19 mouse cellular contexts compared by ENCODE assay signal in the genomic region with DNA sequence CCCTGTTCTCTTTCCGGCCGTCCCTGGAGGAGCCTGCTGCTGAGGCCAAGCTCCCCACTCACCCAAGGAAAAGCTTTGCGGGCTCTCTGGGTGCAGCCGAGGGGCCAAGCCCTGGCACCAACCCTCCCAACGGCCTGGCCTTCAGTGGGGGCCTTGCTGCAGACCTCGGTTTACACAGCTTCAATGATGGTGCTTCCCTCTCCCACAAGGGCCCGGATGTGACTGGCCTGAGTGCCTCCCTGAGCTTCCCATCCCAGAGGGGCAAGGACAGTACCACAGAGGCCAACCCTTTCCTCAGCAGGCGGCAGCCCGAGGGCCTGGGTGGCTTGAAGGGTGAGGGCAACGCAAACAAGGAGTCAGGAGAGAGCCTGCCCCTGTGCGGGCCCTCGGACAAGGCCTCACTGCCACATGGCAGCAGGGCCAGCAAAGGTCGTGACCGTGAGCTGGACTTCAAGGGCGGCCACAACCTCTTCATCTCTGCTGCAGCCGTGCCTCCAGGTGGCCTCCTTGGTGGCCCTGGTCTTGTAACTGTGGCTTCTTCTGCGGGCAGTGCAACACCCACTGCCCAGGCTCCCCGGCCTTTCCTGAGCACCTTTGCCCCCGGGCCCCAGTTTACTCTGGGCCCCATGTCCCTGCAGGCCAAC. TPM values are rescaled to one million over a fixed set of nuclear protein-coding genes. Genes with fewer than 3 reads are reported as not detected.
DNase-seq lines count a peak whose midpoint lies in the region; ATAC-seq and TF ChIP-seq lines count a peak whose summit lies in the region.
"Had no signal": no experiment of that assay in that cellular context is flagged by ENCODE, and none has a peak within 500 bp of the region (broad histone marks: within the 10 kb centered on the region; RNA-seq: fewer than 3 reads in every experiment).

No protein-coding gene starts in this region.

- TF ChIP-seq CTCF in intestine, postnatal 0 days (IDR thresholded peaks at IDR 0.05; ENCODE audit: low read depth), result no peak
- TF ChIP-seq CTCF in E14TG2a.4 (conservative IDR thresholded peaks at IDR 0.05; ENCODE audit: low read length), result no peak

- intact Hi-C loops in heart, postnatal 25 days (cut with DNase I), result no loop called here

- DNase-seq in adrenal gland, adult 8-10 months, result peak; percentile 66
- no peak for DNase-seq in adrenal gland, postnatal 4 days (ENCODE audit: low spot score in 2 of 2)
- DNase-seq in heart, embryonic 10.5 days (ENCODE audit: low spot score), result no peak
- DNase-seq in heart, postnatal 25 days (ENCODE audit: low spot score), result no peak
- no peak for DNase-seq in layer of hippocampus, postnatal 14 days (ENCODE audit: low spot score in 2 of 2)
- DNase-seq: forebrain, postnatal 0 days; kidney, adult 11 months; lung, embryonic 14.5 days had no signal

- 85% methylated on average over 19 of the region's 19 CpGs for WGBS in heart, embryonic 10.5 days
- 85% methylated on average over 19 of the region's 19 CpGs for WGBS in intestine, embryonic 16.5 days
- 81% methylated on average over 19 of the region's 19 CpGs for WGBS in intestine, postnatal 0 days

- no peak for ATAC-seq in intestine, embryonic 16.5 days
- no peak for ATAC-seq in intestine, postnatal 0 days
- ATAC-seq: forebrain, postnatal 0 days had no signal

- H3K36me3 ChIP-seq in heart, embryonic 10.5 days, result peaks cover 98% of the 10 kb centered on the region
- H3K36me3 ChIP-seq in intestine, embryonic 16.5 days (ENCODE audit: control insufficient read depth, insufficient read depth, low read length), result peaks cover 61% of the 10 kb centered on the region
- H3K36me3 ChIP-seq in intestine, postnatal 0 days (ENCODE audit: control insufficient read depth, insufficient read depth), result peaks cover 93% of the 10 kb centered on the region
- H3K36me3 ChIP-seq in E14TG2a.4 (ENCODE audit: insufficient read depth, low read length), result peaks cover 91% of the 10 kb centered on the region

- no peaks in the 10 kb centered on the region for H3K9me3 ChIP-seq in heart, embryonic 10.5 days
- H3K9me3 ChIP-seq in intestine, embryonic 16.5 days (ENCODE audit: control insufficient read depth, low read length), result no peaks in the 10 kb centered on the region
- no peaks in the 10 kb centered on the region for H3K9me3 ChIP-seq in intestine, postnatal 0 days (ENCODE audit: control insufficient read depth)
- no peaks in the 10 kb centered on the region for H3K9me3 ChIP-seq in E14TG2a.4 (ENCODE audit: low read length)
- H3K9me3 ChIP-seq: embryonic facial prominence, embryonic 12.5 days; hindbrain, embryonic 15.5 days; midbrain, embryonic 12.5 days had no signal

- no peak overlapping the region for H3K4me2 ChIP-seq in intestine, embryonic 16.5 days (ENCODE audit: low read depth, low read length)
- no peak overlapping the region for H3K4me2 ChIP-seq in intestine, postnatal 0 days (replicated peaks; ENCODE audit: low read depth)
- H3K4me2 ChIP-seq: embryonic facial prominence, embryonic 12.5 days; hindbrain, embryonic 15.5 days; lung, embryonic 14.5 days; midbrain, embryonic 12.5 days had no signal

- no peaks in the 10 kb centered on the region for H3K27me3 ChIP-seq in heart, embryonic 10.5 days (ENCODE audit: insufficient read depth, poor library complexity, severe bottlenecking)
- H3K27me3 ChIP-seq in intestine, embryonic 16.5 days (replicated peaks; ENCODE audit: control insufficient read depth, insufficient read depth, low read length), result no peaks in the 10 kb centered on the region
- H3K27me3 ChIP-seq in intestine, postnatal 0 days (replicated peaks; ENCODE audit: control insufficient read depth, insufficient read depth, low read length), result no peaks in the 10 kb centered on the region
- no peaks in the 10 kb centered on the region for H3K27me3 ChIP-seq in E14TG2a.4 (ENCODE audit: insufficient read depth, low read length)
- H3K27me3 ChIP-seq: CH12.LX; embryonic facial prominence, embryonic 12.5 days; hindbrain, embryonic 15.5 days; midbrain, embryonic 12.5 days had no signal

- peak overlapping the region; percentile 57 for H3K27ac ChIP-seq in heart, embryonic 10.5 days
- H3K27ac ChIP-seq in intestine, embryonic 16.5 days (ENCODE audit: low read length), result peak overlapping the region; percentile 45; the same call in 1 of the 2 replicates
- no peak overlapping the region for H3K27ac ChIP-seq in intestine, postnatal 0 days (ENCODE audit: low read depth, low read length)
- H3K27ac ChIP-seq: embryonic facial prominence, embryonic 12.5 days; hindbrain, embryonic 15.5 days; kidney, postnatal 0 days; macrophage; stomach, postnatal 0 days had no signal

- no peak overlapping the region for H3K4me3 ChIP-seq in heart, embryonic 10.5 days
- H3K4me3 ChIP-seq in intestine, embryonic 16.5 days (ENCODE audit: low read length), result no peak overlapping the region
- no peak overlapping the region for H3K4me3 ChIP-seq in intestine, postnatal 0 days (ENCODE audit: low read depth, low read length)
- H3K4me3 ChIP-seq in E14TG2a.4 (replicated peaks; ENCODE audit: low read length), result peak overlapping the region; percentile 66
- H3K4me3 ChIP-seq: embryonic facial prominence, embryonic 12.5 days; hindbrain, embryonic 15.5 days; midbrain, embryonic 12.5 days had no signal

- H3K4me1 ChIP-seq in heart, embryonic 10.5 days, result peaks cover 28% of the 10 kb centered on the region
- H3K4me1 ChIP-seq in intestine, embryonic 16.5 days (ENCODE audit: control insufficient read depth, insufficient read depth, low read length), result peaks cover 8% of the 10 kb centered on the region
- no peaks in the 10 kb centered on the region for H3K4me1 ChIP-seq in intestine, postnatal 0 days (replicated peaks; ENCODE audit: control insufficient read depth, insufficient read depth, low read length)
- peaks cover 70% of the 10 kb centered on the region for H3K4me1 ChIP-seq in E14TG2a.4 (replicated peaks; ENCODE audit: low read depth, low read length)
- H3K4me1 ChIP-seq: embryonic facial prominence, embryonic 12.5 days had no signal

- peak overlapping the region; percentile 19; the same call in 1 of the 2 replicates for H3K9ac ChIP-seq in intestine, embryonic 16.5 days (ENCODE audit: low read depth, low read length)
- H3K9ac ChIP-seq in intestine, postnatal 0 days (ENCODE audit: low read depth, low read length), result no peak overlapping the region
- H3K9ac ChIP-seq: embryonic facial prominence, embryonic 12.5 days; forebrain, postnatal 0 days; hindbrain, embryonic 15.5 days; lung, embryonic 14.5 days; midbrain, embryonic 12.5 days had no signal

RNA-seq across cellular contexts. Expression of a gene that starts 7.1 kb away (rescaled TPM):
- total RNA-seq in adrenal gland, adult 8-10 months (2022), result 10 to 100 TPM; 52.0 to 78.6 (median 55.5) TPM
- total RNA-seq in adrenal gland, postnatal 4 days (2021), result 10 to 100 TPM; 79.5 to 79.9 TPM
- polyA plus RNA-seq in heart, embryonic 10.5 days (2016; fragmentation: Nextera tagmentation; extraction: Ambion mirVana), result 70.6 and 84.1 TPM in 2 replicates
- total RNA-seq in heart, postnatal 25 days (2021), result 10 to 100 TPM; 29.6 to 29.9 TPM
- polyA plus RNA-seq in intestine, embryonic 16.5 days (2015; fragmentation: Nextera tagmentation; extraction: Ambion mirVana), result 62.3 and 63.0 TPM in 2 replicates
- polyA plus RNA-seq in intestine, postnatal 0 days (2015; fragmentation: Nextera tagmentation; extraction: Ambion mirVana), result 35.5 and 39.0 TPM in 2 replicates
- total RNA-seq in layer of hippocampus, postnatal 14 days (2021), result 10 to 100 TPM; 41.0 to 45.9 TPM

RNA-seq across cellular contexts. Expression of a gene that starts 7.5 kb away (rescaled TPM):
- 100 to 1,000 TPM in 3 of 4 experiments, 10 to 100 TPM in 1; 92.4 to 130 (median 107) TPM for total RNA-seq in adrenal gland, adult 8-10 months (2022)
- total RNA-seq in adrenal gland, postnatal 4 days (2021), result 100 to 1,000 TPM in 1 of 2 experiments, 10 to 100 TPM in 1; 93.7 to 105 TPM
- polyA plus RNA-seq in heart, embryonic 10.5 days (2016; fragmentation: Nextera tagmentation; extraction: Ambion mirVana), result 116 and 151 TPM in 2 replicates
- 10 to 100 TPM; 27.4 to 29.7 TPM for total RNA-seq in heart, postnatal 25 days (2021)
- polyA plus RNA-seq in intestine, embryonic 16.5 days (2015; fragmentation: Nextera tagmentation; extraction: Ambion mirVana), result 120 and 135 TPM in 2 replicates
- polyA plus RNA-seq in intestine, postnatal 0 days (2015; fragmentation: Nextera tagmentation; extraction: Ambion mirVana), result 60.9 and 61.8 TPM in 2 replicates
- total RNA-seq in layer of hippocampus, postnatal 14 days (2021), result 10 to 100 TPM; 57.1 to 57.8 TPM

RNA-seq across cellular contexts. Expression of a gene that starts 14.2 kb away (rescaled TPM):
- 1 to 10 TPM in 1 of 4 experiments, under 1 TPM in 3; 0.20 to 1.3 (median 0.68) TPM for total RNA-seq in adrenal gland, adult 8-10 months (2022)
- 1 to 10 TPM in 1 of 2 experiments, under 1 TPM in 1; 0.79 to 1.1 TPM for total RNA-seq in adrenal gland, postnatal 4 days (2021)
- not detected in 2 replicates for polyA plus RNA-seq in heart, embryonic 10.5 days (2016; fragmentation: Nextera tagmentation; extraction: Ambion mirVana)
- under 1 TPM; 0.39 TPM for total RNA-seq in heart, postnatal 25 days (2021)
- polyA plus RNA-seq in intestine, embryonic 16.5 days (2015; fragmentation: Nextera tagmentation; extraction: Ambion mirVana), result 0.07 and 0.10 TPM in 2 replicates
- polyA plus RNA-seq in intestine, postnatal 0 days (2015; fragmentation: Nextera tagmentation; extraction: Ambion mirVana), result not detected in 2 replicates
- total RNA-seq in layer of hippocampus, postnatal 14 days (2021), result 1 to 10 TPM; 2.4 to 2.9 TPM
- polyA plus RNA-seq: embryonic facial prominence, embryonic 12.5 days; forebrain, postnatal 0 days; macrophage had no signal

RNA-seq across cellular contexts. Expression of a gene that starts 22.4 kb away (rescaled TPM):
- total RNA-seq in adrenal gland, adult 8-10 months (2022), result 10 to 100 TPM in 2 of 4 experiments, 1 to 10 TPM in 2; 5.7 to 23.4 (median 12.4) TPM
- total RNA-seq in adrenal gland, postnatal 4 days (2021), result 10 to 100 TPM; 12.7 to 18.4 TPM
- 7.9 and 8.8 TPM in 2 replicates for polyA plus RNA-seq in heart, embryonic 10.5 days (2016; fragmentation: Nextera tagmentation; extraction: Ambion mirVana)
- under 1 TPM; 0.48 to 0.81 TPM for total RNA-seq in heart, postnatal 25 days (2021)
- 0.70 and 0.82 TPM in 2 replicates for polyA plus RNA-seq in intestine, embryonic 16.5 days (2015; fragmentation: Nextera tagmentation; extraction: Ambion mirVana)
- 0.35 and 0.42 TPM in 2 replicates for polyA plus RNA-seq in intestine, postnatal 0 days (2015; fragmentation: Nextera tagmentation; extraction: Ambion mirVana)
- 1 to 10 TPM; 2.1 to 2.6 TPM for total RNA-seq in layer of hippocampus, postnatal 14 days (2021)
- total RNA-seq: neutrophil, adult 5-6 weeks had no signal
- polyA plus RNA-seq: macrophage had no signal

RNA-seq across cellular contexts. Expression of a gene that starts 35.6 kb away (rescaled TPM):
- 1,000 to 10,000 TPM in 1 of 4 experiments, 100 to 1,000 TPM in 3; 825 to 1,012 (median 923) TPM for total RNA-seq in adrenal gland, adult 8-10 months (2022)
- total RNA-seq in adrenal gland, postnatal 4 days (2021), result 100 to 1,000 TPM; 668 to 717 TPM
- 2,064 and 2,176 TPM in 2 replicates for polyA plus RNA-seq in heart, embryonic 10.5 days (2016; fragmentation: Nextera tagmentation; extraction: Ambion mirVana)
- total RNA-seq in heart, postnatal 25 days (2021), result 100 to 1,000 TPM; 883 to 894 TPM
- polyA plus RNA-seq in intestine, embryonic 16.5 days (2015; fragmentation: Nextera tagmentation; extraction: Ambion mirVana), result 1,610 and 1,714 TPM in 2 replicates
- 1,008 and 1,019 TPM in 2 replicates for polyA plus RNA-seq in intestine, postnatal 0 days (2015; fragmentation: Nextera tagmentation; extraction: Ambion mirVana)
- total RNA-seq in layer of hippocampus, postnatal 14 days (2021), result 100 to 1,000 TPM; 429 to 450 TPM
